ENCODE assay signal across 8 mouse cellular contexts in the genomic region with DNA sequence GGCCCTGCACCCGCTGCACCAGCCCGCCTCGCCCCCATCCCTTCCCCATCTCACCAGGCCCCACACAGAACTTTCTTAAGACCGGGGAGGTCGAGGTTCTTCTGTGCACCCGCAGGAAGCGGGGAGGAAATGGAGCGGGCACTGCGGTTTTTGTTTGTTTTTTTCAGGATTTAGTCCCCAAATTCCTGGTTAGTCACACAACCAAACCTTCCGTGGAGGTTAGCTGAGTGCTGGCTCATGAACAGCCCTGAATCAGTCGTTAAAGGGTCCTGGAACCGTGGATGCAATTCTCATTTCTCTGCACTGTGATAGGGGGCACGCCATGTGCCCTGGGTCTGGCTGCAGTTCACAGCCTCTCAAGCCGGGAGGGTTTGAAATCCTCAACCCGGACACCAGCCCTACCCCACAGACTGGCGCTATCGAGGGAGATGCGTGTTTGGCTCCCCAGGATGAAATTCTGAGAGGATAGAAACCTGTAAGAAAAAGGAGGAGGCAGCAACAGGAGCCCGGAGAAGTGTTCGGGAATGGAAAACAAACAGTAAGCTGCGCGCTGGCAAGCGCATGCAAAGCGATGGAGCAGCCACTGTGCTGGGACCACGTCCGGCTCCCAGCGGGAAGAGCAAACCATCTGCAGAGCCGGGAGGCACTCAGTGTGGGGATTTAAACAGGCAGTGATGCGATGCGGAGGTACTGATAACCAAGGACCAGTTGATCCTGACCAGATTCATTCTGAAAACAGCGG. TPM values are rescaled to one million over a fixed set of nuclear protein-coding genes. Genes with fewer than 3 reads are reported as not detected.
DNase-seq lines count a peak whose midpoint lies in the region; ATAC-seq lines count a peak whose summit lies in the region.

No protein-coding gene starts in this region.

- no peak for DNase-seq in kidney, postnatal 25 days
- DNase-seq in ZHBTc4 (ENCODE audit: low read depth, low spot score): peak; percentile 63
- DNase-seq in embryonic facial prominence, embryonic 14.5 days (ENCODE audit: low spot score): peak; percentile 63
- no peak for DNase-seq in spleen, postnatal 4 days (ENCODE audit: low spot score in 2 of 2)
- no peak for DNase-seq in gastrocnemius, postnatal 25 days

- H3K4me3 ChIP-seq in kidney, embryonic 16.5 days (ENCODE audit: low read length): peak overlapping the region; percentile 43
- H3K4me3 ChIP-seq in embryonic facial prominence, embryonic 14.5 days (ENCODE audit: low read depth, low read length): peak overlapping the region; percentile 33
- peak overlapping the region; percentile 29 for H3K4me3 ChIP-seq in hindbrain, embryonic 16.5 days (ENCODE audit: low read length)
- H3K4me3 ChIP-seq in midbrain, embryonic 15.5 days: peak overlapping the region; percentile 28

- peaks cover 15% of the 10 kb centered on the region for H3K4me1 ChIP-seq in kidney, embryonic 16.5 days (ENCODE audit: insufficient read depth, low read length)
- no peaks in the 10 kb centered on the region for H3K4me1 ChIP-seq in embryonic facial prominence, embryonic 14.5 days (ENCODE audit: control insufficient read depth, insufficient read depth, low read length)
- peaks cover 10% of the 10 kb centered on the region for H3K4me1 ChIP-seq in hindbrain, embryonic 16.5 days (ENCODE audit: control insufficient read depth, insufficient read depth, low read depth, low read length)
- H3K4me1 ChIP-seq in midbrain, embryonic 15.5 days: peaks cover 12% of the 10 kb centered on the region

- peak; percentile 50; the same call in 1 of the 2 replicates for ATAC-seq in kidney, embryonic 16.5 days (ENCODE audit: low FRiP score, low TSS enrichment)
- peak; percentile 45; the same call in 1 of the 2 replicates for ATAC-seq in embryonic facial prominence, embryonic 14.5 days (ENCODE audit: low read depth)
- ATAC-seq in hindbrain, embryonic 16.5 days: peak; percentile 67
- ATAC-seq in midbrain, embryonic 15.5 days (replicated peaks): no peak; the same call in 1 of the 2 replicates

- no peaks in the 10 kb centered on the region for H3K27me3 ChIP-seq in kidney, embryonic 16.5 days (ENCODE audit: insufficient read depth, low read length)
- no peaks in the 10 kb centered on the region for H3K27me3 ChIP-seq in embryonic facial prominence, embryonic 14.5 days (replicated peaks; ENCODE audit: control insufficient read depth, insufficient read depth, low read length)
- H3K27me3 ChIP-seq in hindbrain, embryonic 16.5 days (replicated peaks; ENCODE audit: control insufficient read depth, insufficient read depth, low read length): no peaks in the 10 kb centered on the region
- no peaks in the 10 kb centered on the region for H3K27me3 ChIP-seq in midbrain, embryonic 15.5 days (replicated peaks)

- peak overlapping the region; percentile 65 for H3K4me2 ChIP-seq in kidney, embryonic 16.5 days (replicated peaks; ENCODE audit: low read depth, low read length)
- peak overlapping the region; percentile 61 for H3K4me2 ChIP-seq in embryonic facial prominence, embryonic 14.5 days (ENCODE audit: low read depth, low read length)
- H3K4me2 ChIP-seq in hindbrain, embryonic 16.5 days (ENCODE audit: low read length): peak overlapping the region; percentile 65
- H3K4me2 ChIP-seq in midbrain, embryonic 15.5 days: peak overlapping the region; percentile 54

- H3K9ac ChIP-seq in kidney, embryonic 16.5 days (replicated peaks; ENCODE audit: low read length): peak overlapping the region; percentile 69
- peak overlapping the region; percentile 26 for H3K9ac ChIP-seq in embryonic facial prominence, embryonic 14.5 days (ENCODE audit: low read depth, low read length)
- peak overlapping the region; percentile 45 for H3K9ac ChIP-seq in hindbrain, embryonic 16.5 days (ENCODE audit: low read depth, low read length)
- peak overlapping the region; percentile 27 for H3K9ac ChIP-seq in midbrain, embryonic 15.5 days

- WGBS in kidney, embryonic 16.5 days: 6% methylated on average over 31 of the region's 31 CpGs
- 4% methylated on average over 31 of the region's 31 CpGs for WGBS in embryonic facial prominence, embryonic 14.5 days
- 5% methylated on average over 31 of the region's 31 CpGs for WGBS in hindbrain, embryonic 16.5 days
- 4% methylated on average over 31 of the region's 31 CpGs for WGBS in midbrain, embryonic 15.5 days

- H3K9me3 ChIP-seq in kidney, embryonic 16.5 days (ENCODE audit: low read length): peaks cover 4% of the 10 kb centered on the region; the same call in 1 of the 2 replicates
- 0 out of 2 replicates have a peak, but pooled peaks cover 7% of the 10 kb centered on the region for H3K9me3 ChIP-seq in embryonic facial prominence, embryonic 14.5 days (ENCODE audit: control insufficient read depth, low read length)
- H3K9me3 ChIP-seq in hindbrain, embryonic 16.5 days (ENCODE audit: control insufficient read depth, low read length): no peaks in the 10 kb centered on the region
- no peaks in the 10 kb centered on the region for H3K9me3 ChIP-seq in midbrain, embryonic 15.5 days

- H3K27ac ChIP-seq in kidney, embryonic 16.5 days (ENCODE audit: low read length): peak overlapping the region; percentile 65
- no peak overlapping the region; the same call in 1 of the 2 replicates for H3K27ac ChIP-seq in embryonic facial prominence, embryonic 14.5 days (replicated peaks; ENCODE audit: low read depth, low read length)
- no peak overlapping the region for H3K27ac ChIP-seq in hindbrain, embryonic 16.5 days (ENCODE audit: low read depth, low read length)
- H3K27ac ChIP-seq in midbrain, embryonic 15.5 days: no peak overlapping the region

- peaks cover 14% of the 10 kb centered on the region for H3K36me3 ChIP-seq in kidney, embryonic 16.5 days (ENCODE audit: insufficient read depth, low read length)
- peaks cover 14% of the 10 kb centered on the region for H3K36me3 ChIP-seq in embryonic facial prominence, embryonic 14.5 days (ENCODE audit: control insufficient read depth, insufficient read depth, low read length)
- H3K36me3 ChIP-seq in hindbrain, embryonic 16.5 days (ENCODE audit: control insufficient read depth, insufficient read depth, low read length): peaks cover 10% of the 10 kb centered on the region
- H3K36me3 ChIP-seq in midbrain, embryonic 15.5 days (replicated peaks): peaks cover 19% of the 10 kb centered on the region

RNA-seq across cellular contexts. Expression of a gene that starts 4.6 kb away (rescaled TPM):
- polyA plus RNA-seq in kidney, embryonic 16.5 days (2015; fragmentation: Nextera tagmentation; extraction: Ambion mirVana): 0.12 and 0.35 TPM in 2 replicates
- polyA plus RNA-seq in embryonic facial prominence, embryonic 14.5 days (2014; fragmentation: Nextera tagmentation; extraction: Ambion mirVana): 0.11 TPM in 1 of 2 replicates, not detected in the other
- polyA plus RNA-seq in hindbrain, embryonic 16.5 days (2015; fragmentation: Nextera tagmentation; extraction: Ambion mirVana): 0.15 TPM in 1 of 2 replicates, not detected in the other
- polyA plus RNA-seq in midbrain, embryonic 15.5 days (2015; fragmentation: Nextera tagmentation; extraction: Ambion mirVana): not detected in 2 replicates
- not detected for total RNA-seq in gastrocnemius, postnatal 25 days (2021)

RNA-seq across cellular contexts. Expression of a gene that starts 15.8 kb away (rescaled TPM):
- 4.7 and 4.8 TPM in 2 replicates for polyA plus RNA-seq in kidney, embryonic 16.5 days (2015; fragmentation: Nextera tagmentation; extraction: Ambion mirVana)
- 21.8 and 22.6 TPM in 2 replicates for polyA plus RNA-seq in embryonic facial prominence, embryonic 14.5 days (2014; fragmentation: Nextera tagmentation; extraction: Ambion mirVana)
- 5.7 and 10.2 TPM in 2 replicates for polyA plus RNA-seq in hindbrain, embryonic 16.5 days (2015; fragmentation: Nextera tagmentation; extraction: Ambion mirVana)
- polyA plus RNA-seq in midbrain, embryonic 15.5 days (2015; fragmentation: Nextera tagmentation; extraction: Ambion mirVana): 32.3 and 34.8 TPM in 2 replicates
- 10 to 100 TPM; 13.4 to 14.4 TPM for total RNA-seq in gastrocnemius, postnatal 25 days (2021)

RNA-seq across cellular contexts. Expression of a gene that starts 16.0 kb away (rescaled TPM):
- polyA plus RNA-seq in kidney, embryonic 16.5 days (2015; fragmentation: Nextera tagmentation; extraction: Ambion mirVana): 942 and 981 TPM in 2 replicates
- 841 and 943 TPM in 2 replicates for polyA plus RNA-seq in embryonic facial prominence, embryonic 14.5 days (2014; fragmentation: Nextera tagmentation; extraction: Ambion mirVana)
- polyA plus RNA-seq in hindbrain, embryonic 16.5 days (2015; fragmentation: Nextera tagmentation; extraction: Ambion mirVana): 832 and 923 TPM in 2 replicates
- polyA plus RNA-seq in midbrain, embryonic 15.5 days (2015; fragmentation: Nextera tagmentation; extraction: Ambion mirVana): 782 and 789 TPM in 2 replicates
- 100 to 1,000 TPM; 909 to 922 TPM for total RNA-seq in gastrocnemius, postnatal 25 days (2021)

RNA-seq across cellular contexts. Expression of a gene that starts 26.5 kb away (rescaled TPM):
- 28.4 and 31.5 TPM in 2 replicates for polyA plus RNA-seq in kidney, embryonic 16.5 days (2015; fragmentation: Nextera tagmentation; extraction: Ambion mirVana)
- 0.15 and 0.18 TPM in 2 replicates for polyA plus RNA-seq in embryonic facial prominence, embryonic 14.5 days (2014; fragmentation: Nextera tagmentation; extraction: Ambion mirVana)
- 0.34 and 0.46 TPM in 2 replicates for polyA plus RNA-seq in hindbrain, embryonic 16.5 days (2015; fragmentation: Nextera tagmentation; extraction: Ambion mirVana)
- 0.09 and 0.42 TPM in 2 replicates for polyA plus RNA-seq in midbrain, embryonic 15.5 days (2015; fragmentation: Nextera tagmentation; extraction: Ambion mirVana)
- not detected for total RNA-seq in gastrocnemius, postnatal 25 days (2021)

RNA-seq across cellular contexts. Expression of a gene that starts 32.2 kb away (rescaled TPM):
- polyA plus RNA-seq in kidney, embryonic 16.5 days (2015; fragmentation: Nextera tagmentation; extraction: Ambion mirVana): 195 and 203 TPM in 2 replicates
- polyA plus RNA-seq in embryonic facial prominence, embryonic 14.5 days (2014; fragmentation: Nextera tagmentation; extraction: Ambion mirVana): 175 and 185 TPM in 2 replicates
- 185 and 186 TPM in 2 replicates for polyA plus RNA-seq in hindbrain, embryonic 16.5 days (2015; fragmentation: Nextera tagmentation; extraction: Ambion mirVana)
- 182 and 191 TPM in 2 replicates for polyA plus RNA-seq in midbrain, embryonic 15.5 days (2015; fragmentation: Nextera tagmentation; extraction: Ambion mirVana)
- total RNA-seq in gastrocnemius, postnatal 25 days (2021): 10 to 100 TPM; 86.6 to 96.1 TPM

Comparison
In these comparisons a context has a peak if more than half of its experiments do, and no peak if none do; other contexts are left out.
1. DNase-seq: peak in ZHBTc4 (single experiment) and embryonic facial prominence, embryonic 14.5 days (single experiment); none in kidney, postnatal 25 days (0 of 2), spleen, postnatal 4 days (0 of 2) and gastrocnemius, postnatal 25 days (single experiment).
2. Peak in every context shown above with its lines, with median percentiles within 50 percentile points of each other: H3K4me2 ChIP-seq, H3K4me3 ChIP-seq and H3K9ac ChIP-seq.